Mouse (Mus musculus) brain, embryonic 14.5 days (tissue): ENCODE data around the gene Brms1.

Experiments used
- CTCF ChIP-seq: fragments of 200-500 bp; IDR thresholded peaks from 2 replicates; pipeline ENCODE4 v1.5.1; 2012; ENCODE audit warnings: inconsistent platforms, mild to moderate bottlenecking, moderate library complexity, borderline replicate concordance; ENCODE audit not compliant: insufficient read depth, insufficient read length; ENCODE audit errors: extremely low read depth
- POLR2A ChIP-seq: fragments of 200-500 bp; IDR thresholded peaks from 2 replicates; pipeline ENCODE4 v1.6.1; 2012; ENCODE audit warnings: mild to moderate bottlenecking, inconsistent platforms, borderline replicate concordance; ENCODE audit not compliant: poor library complexity, insufficient read depth, insufficient read length, severe bottlenecking; ENCODE audit errors: extremely low read depth

GRCm38 (mm10) chr19:5037678-5038571 lies 3.2 kb upstream of the Brms1 start:
- no peak for TF ChIP-seq CTCF
- TF ChIP-seq POLR2A, result no peak
